In the genomic region with DNA sequence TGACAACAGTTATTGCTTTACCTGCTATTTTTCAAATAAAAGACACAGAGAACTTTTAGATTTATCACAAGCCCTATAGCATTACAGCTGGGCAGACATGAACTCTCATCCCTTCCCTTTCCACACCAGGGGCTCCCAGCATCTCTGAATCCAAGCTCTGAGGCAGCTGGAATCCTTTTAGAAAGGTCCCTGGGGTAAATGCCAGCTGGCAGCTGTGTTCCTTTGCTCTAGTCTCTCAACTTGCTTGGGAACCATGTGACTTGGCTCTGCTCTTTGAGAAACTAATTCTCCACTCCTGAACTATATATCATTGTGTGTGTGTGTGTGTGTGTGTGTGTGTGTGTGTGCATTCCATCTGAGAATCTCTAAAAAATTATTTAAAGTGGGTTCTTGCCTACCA, we compare ENCODE assay signal across 10 mouse cellular contexts. TPM values are rescaled to one million over a fixed set of nuclear protein-coding genes. Genes with fewer than 3 reads are reported as not detected.
DNase-seq lines count a peak whose midpoint lies in the region; ATAC-seq and TF ChIP-seq lines count a peak whose summit lies in the region.
"Had no signal": no experiment of that assay in that cellular context is flagged by ENCODE, and none has a peak within 500 bp of the region (broad histone marks: within the 10 kb centered on the region; RNA-seq: fewer than 3 reads in every experiment).

No protein-coding gene starts in this region.

- H3K27ac ChIP-seq in intestine, embryonic 15.5 days = no peak overlapping the region
- H3K27ac ChIP-seq in intestine, postnatal 0 days (ENCODE audit: low read depth, low read length) = no peak overlapping the region
- H3K27ac ChIP-seq in lung, postnatal 0 days (ENCODE audit: low read length) = no peak overlapping the region
- H3K27ac ChIP-seq: heart, embryonic 13.5 days; limb, embryonic 12.5 days had no signal

- H3K9ac ChIP-seq in intestine, embryonic 15.5 days = no peak overlapping the region
- no peak overlapping the region for H3K9ac ChIP-seq in intestine, postnatal 0 days (ENCODE audit: low read depth, low read length)
- no peak overlapping the region for H3K9ac ChIP-seq in lung, postnatal 0 days (replicated peaks; ENCODE audit: low read depth)
- H3K9ac ChIP-seq: heart, embryonic 13.5 days; limb, embryonic 12.5 days had no signal

- H3K36me3 ChIP-seq in intestine, embryonic 15.5 days = no peaks in the 10 kb centered on the region
- no peaks in the 10 kb centered on the region for H3K36me3 ChIP-seq in intestine, postnatal 0 days (ENCODE audit: control insufficient read depth, insufficient read depth)
- no peaks in the 10 kb centered on the region for H3K36me3 ChIP-seq in lung, postnatal 0 days (ENCODE audit: insufficient read depth, low read length)
- H3K36me3 ChIP-seq: heart, embryonic 13.5 days; limb, embryonic 12.5 days had no signal

- H3K9me3 ChIP-seq in intestine, embryonic 15.5 days = no peaks in the 10 kb centered on the region
- no peaks in the 10 kb centered on the region for H3K9me3 ChIP-seq in intestine, postnatal 0 days (ENCODE audit: control insufficient read depth)
- no peaks in the 10 kb centered on the region for H3K9me3 ChIP-seq in lung, postnatal 0 days (ENCODE audit: low read length)
- H3K9me3 ChIP-seq: heart, embryonic 13.5 days; limb, embryonic 12.5 days had no signal

- no peak overlapping the region for H3K4me2 ChIP-seq in intestine, embryonic 15.5 days (replicated peaks)
- H3K4me2 ChIP-seq in intestine, postnatal 0 days (replicated peaks; ENCODE audit: low read depth) = no peak overlapping the region
- H3K4me2 ChIP-seq in lung, postnatal 0 days (replicated peaks; ENCODE audit: low read depth, low read length) = no peak overlapping the region
- H3K4me2 ChIP-seq: heart, embryonic 13.5 days; limb, embryonic 12.5 days had no signal

- peak; percentile 36; the same call in 1 of the 2 replicates for ATAC-seq in intestine, embryonic 15.5 days
- no peak for ATAC-seq in intestine, postnatal 0 days
- no peak for ATAC-seq in lung, postnatal 0 days

- intact Hi-C loops in heart, postnatal 14 days (cut with DNase I) = no loop called here

- DNase-seq in adipocyte (ENCODE audit: low spot score) = peak; percentile 98
- peak; percentile 34 to 49 for DNase-seq in heart, postnatal 14 days
- peak; percentile 30 for DNase-seq in lung, postnatal 0 days (ENCODE audit: low spot score)
- DNase-seq in c-Kit-positive CD71-positive TER-119-positive erythroid progenitor cells, embryonic 14.5 days (ENCODE audit: low spot score) = no peak
- DNase-seq in adrenal gland, postnatal 25 days = no peak
- DNase-seq: cerebellum, postnatal 14 days had no signal

- H3K4me1 ChIP-seq in intestine, embryonic 15.5 days (replicated peaks) = no peaks in the 10 kb centered on the region; the same call in 1 of the 2 replicates
- H3K4me1 ChIP-seq in intestine, postnatal 0 days (replicated peaks; ENCODE audit: control insufficient read depth, insufficient read depth, low read length) = no peaks in the 10 kb centered on the region
- no peaks in the 10 kb centered on the region for H3K4me1 ChIP-seq in lung, postnatal 0 days (ENCODE audit: insufficient read depth, low read depth, low read length)
- H3K4me1 ChIP-seq: heart, embryonic 13.5 days; limb, embryonic 12.5 days had no signal

- H3K4me3 ChIP-seq in intestine, embryonic 15.5 days (replicated peaks) = no peak overlapping the region
- no peak overlapping the region for H3K4me3 ChIP-seq in intestine, postnatal 0 days (ENCODE audit: low read depth, low read length)
- H3K4me3 ChIP-seq in lung, postnatal 0 days (ENCODE audit: low read depth, low read length) = no peak overlapping the region
- H3K4me3 ChIP-seq: heart, embryonic 13.5 days; limb, embryonic 12.5 days had no signal

- H3K27me3 ChIP-seq in intestine, embryonic 15.5 days (replicated peaks) = no peaks in the 10 kb centered on the region
- no peaks in the 10 kb centered on the region for H3K27me3 ChIP-seq in intestine, postnatal 0 days (replicated peaks; ENCODE audit: control insufficient read depth, insufficient read depth, low read length)
- no peaks in the 10 kb centered on the region for H3K27me3 ChIP-seq in lung, postnatal 0 days (replicated peaks; ENCODE audit: insufficient read depth, low read length)
- H3K27me3 ChIP-seq: heart, embryonic 13.5 days; limb, embryonic 12.5 days had no signal

- TF ChIP-seq CTCF in intestine, postnatal 0 days (IDR thresholded peaks at IDR 0.05; ENCODE audit: low read depth) = no peak
- TF ChIP-seq CTCF in lung, postnatal 0 days (IDR thresholded peaks at IDR 0.05) = no peak

- no peak for TF ChIP-seq EP300 in lung, postnatal 0 days (IDR thresholded peaks at IDR 0.05)

RNA-seq across cellular contexts. Expression of a gene that starts 50.0 kb away (rescaled TPM):
- polyA plus RNA-seq in intestine, embryonic 15.5 days (2015; fragmentation: Nextera tagmentation; extraction: Ambion mirVana) = 12.1 and 12.9 TPM in 2 replicates
- 6.5 and 6.6 TPM in 2 replicates for polyA plus RNA-seq in intestine, postnatal 0 days (2015; fragmentation: Nextera tagmentation; extraction: Ambion mirVana)
- 10 to 100 TPM; 15.2 to 15.5 TPM for total RNA-seq in heart, postnatal 14 days (2021)
- polyA plus RNA-seq in lung, postnatal 0 days (2015; fragmentation: Nextera tagmentation; extraction: Ambion mirVana) = 7.6 and 9.0 TPM in 2 replicates
- 15.5 and 16.9 TPM in 2 replicates for total RNA-seq in adrenal gland, postnatal 25 days (2021)

RNA-seq across cellular contexts. Expression of a gene that starts 57.0 kb away (rescaled TPM):
- 4.0 and 4.3 TPM in 2 replicates for polyA plus RNA-seq in intestine, embryonic 15.5 days (2015; fragmentation: Nextera tagmentation; extraction: Ambion mirVana)
- 3.4 and 4.1 TPM in 2 replicates for polyA plus RNA-seq in intestine, postnatal 0 days (2015; fragmentation: Nextera tagmentation; extraction: Ambion mirVana)
- 10 to 100 TPM; 12.2 to 13.3 TPM for total RNA-seq in heart, postnatal 14 days (2021)
- 3.2 and 3.7 TPM in 2 replicates for polyA plus RNA-seq in lung, postnatal 0 days (2015; fragmentation: Nextera tagmentation; extraction: Ambion mirVana)
- 18.6 and 19.0 TPM in 2 replicates for total RNA-seq in adrenal gland, postnatal 25 days (2021)

Comparison
In these comparisons a context has a peak if more than half of its experiments do, and no peak if none do; other contexts are left out.
1. DNase-seq: peak in adipocyte (single experiment), heart, postnatal 14 days (2 of 2) and lung, postnatal 0 days (single experiment); none in c-Kit-positive CD71-positive TER-119-positive erythroid progenitor cells, embryonic 14.5 days (single experiment) and adrenal gland, postnatal 25 days (single experiment).